ENCODE assay signal across 8 mouse cellular contexts in the genomic region with DNA sequence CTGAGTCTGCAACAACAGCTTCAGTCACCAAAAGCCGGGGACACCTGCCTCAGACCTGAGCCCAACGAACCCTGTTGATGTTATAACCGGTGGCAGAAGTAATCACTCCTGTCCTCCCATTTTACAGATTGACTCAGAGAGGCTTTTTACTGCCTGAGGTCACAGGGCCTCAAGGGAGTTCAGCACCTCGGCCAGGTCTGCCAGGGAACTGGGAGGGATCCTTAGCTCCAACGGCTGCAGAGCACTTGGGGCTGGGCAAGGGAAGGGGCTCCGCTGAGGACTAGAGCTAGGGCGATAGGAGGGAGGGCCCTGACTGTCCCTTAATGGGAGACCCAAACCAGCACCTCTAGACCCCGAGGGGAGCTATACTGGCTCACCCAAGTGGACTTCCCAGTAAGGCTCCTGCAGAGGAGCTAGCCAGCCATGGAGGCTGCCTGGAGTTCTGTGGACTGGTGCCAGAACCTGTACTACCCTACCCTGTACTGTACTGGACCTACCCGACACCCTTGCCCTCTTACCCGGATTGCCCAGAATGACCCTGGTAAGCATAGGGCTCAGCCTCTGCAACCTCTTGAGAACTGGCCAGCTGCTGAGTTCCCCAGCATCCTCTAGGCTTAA. TPM values are rescaled to one million over a fixed set of nuclear protein-coding genes. Genes with fewer than 3 reads are reported as not detected.
DNase-seq lines count a peak whose midpoint lies in the region; ATAC-seq and TF ChIP-seq lines count a peak whose summit lies in the region.

No protein-coding gene starts in this region.

- H3K36me3 ChIP-seq in spleen, adult 2 months (ENCODE audit: control insufficient read depth, insufficient read depth, low read length) = no peaks in the 10 kb centered on the region
- peaks cover 8% of the 10 kb centered on the region for H3K36me3 ChIP-seq in limb, embryonic 13.5 days

- TF ChIP-seq POLR2A in spleen, adult 2 months (IDR thresholded peaks at IDR 0.05; ENCODE audit: low read depth, low read length) = no peak

- ATAC-seq in limb, embryonic 13.5 days (ENCODE audit: low FRiP score, low read depth) = no peak; the same call in 1 of the 2 replicates

- peak; percentile 12 for DNase-seq in embryo, embryonic 10 days (ENCODE audit: low spot score)
- no peak for DNase-seq in embryo, embryonic 9.5 days (ENCODE audit: extremely low spot score)
- no peak for DNase-seq in spleen, adult 2 months (ENCODE audit: low read depth in 1 of 2, low spot score in 2 of 2)
- DNase-seq in spleen, postnatal 14 days (ENCODE audit: low spot score in 2 of 2) = no peak
- peak; percentile 33 for DNase-seq in testis, postnatal 14 days (ENCODE audit: low spot score)
- no peak for DNase-seq in frontal cortex, postnatal 14 days (ENCODE audit: low spot score in 2 of 2)
- DNase-seq in adrenal gland, adult (ENCODE audit: inconsistent age in 2 of 2, low spot score in 1 of 2) = no peak

- WGBS in spleen, adult 2 months = 74% methylated on average over 10 of the region's 10 CpGs
- WGBS in limb, embryonic 13.5 days = 34% methylated on average over 10 of the region's 10 CpGs

- H3K9me3 ChIP-seq in limb, embryonic 13.5 days = no peaks in the 10 kb centered on the region

- H3K27me3 ChIP-seq in spleen, adult 2 months (ENCODE audit: control insufficient read depth, insufficient read depth, low read length) = peaks cover 12% of the 10 kb centered on the region
- no peaks in the 10 kb centered on the region for H3K27me3 ChIP-seq in limb, embryonic 13.5 days

- no peak for TF ChIP-seq CTCF in spleen, adult 2 months (IDR thresholded peaks at IDR 0.05; ENCODE audit: extremely low read depth, insufficient read depth, insufficient read length, insufficient replicate concordance)

- peak overlapping the region; percentile 92 for H3K4me2 ChIP-seq in limb, embryonic 13.5 days (replicated peaks)

- H3K9ac ChIP-seq in limb, embryonic 13.5 days = peak overlapping the region; percentile 98

- no peak overlapping the region for H3K27ac ChIP-seq in spleen, adult 2 months (ENCODE audit: insufficient read depth, low read length)
- peak overlapping the region; percentile 92 for H3K27ac ChIP-seq in limb, embryonic 13.5 days

- H3K4me1 ChIP-seq in spleen, adult 2 months (ENCODE audit: control insufficient read depth, insufficient read depth, insufficient read length) = peaks cover 17% of the 10 kb centered on the region
- peaks cover 76% of the 10 kb centered on the region for H3K4me1 ChIP-seq in limb, embryonic 13.5 days

- H3K4me3 ChIP-seq in spleen, adult 2 months (ENCODE audit: extremely low read depth, insufficient read depth, insufficient read length) = peak overlapping the region; percentile 57; the same call in 1 of the 2 replicates
- peak overlapping the region; percentile 92 for H3K4me3 ChIP-seq in limb, embryonic 13.5 days

RNA-seq across cellular contexts. Expression of a gene that starts 1.4 kb away (rescaled TPM):
- 52.3 and 55.3 TPM in 2 replicates for polyA plus RNA-seq in spleen, adult 2 months (2012; rRNA removed)
- 59.3 and 63.4 TPM in 2 replicates for polyA plus RNA-seq in limb, embryonic 13.5 days (2015; fragmentation: Nextera tagmentation; extraction: Ambion mirVana)

RNA-seq across cellular contexts. Expression of a gene that starts 5.6 kb away (rescaled TPM):
- polyA plus RNA-seq in spleen, adult 2 months (2012; rRNA removed) = 10.4 and 11.1 TPM in 2 replicates
- 42.7 and 43.5 TPM in 2 replicates for polyA plus RNA-seq in limb, embryonic 13.5 days (2015; fragmentation: Nextera tagmentation; extraction: Ambion mirVana)

RNA-seq across cellular contexts. Expression of a gene that starts 15.5 kb away (rescaled TPM):
- 29.7 and 32.5 TPM in 2 replicates for polyA plus RNA-seq in spleen, adult 2 months (2012; rRNA removed)
- 58.7 and 66.4 TPM in 2 replicates for polyA plus RNA-seq in limb, embryonic 13.5 days (2015; fragmentation: Nextera tagmentation; extraction: Ambion mirVana)

RNA-seq across cellular contexts. Expression of a gene that starts 20.6 kb away (rescaled TPM):
- 27.6 and 36.0 TPM in 2 replicates for polyA plus RNA-seq in spleen, adult 2 months (2012; rRNA removed)
- 0.14 and 0.50 TPM in 2 replicates for polyA plus RNA-seq in limb, embryonic 13.5 days (2015; fragmentation: Nextera tagmentation; extraction: Ambion mirVana)

RNA-seq across cellular contexts. Expression of a gene that starts 46.8 kb away (rescaled TPM):
- 76.9 and 87.3 TPM in 2 replicates for polyA plus RNA-seq in spleen, adult 2 months (2012; rRNA removed)
- polyA plus RNA-seq in limb, embryonic 13.5 days (2015; fragmentation: Nextera tagmentation; extraction: Ambion mirVana) = 46.0 and 47.0 TPM in 2 replicates

Comparison
In these comparisons a context has a peak if more than half of its experiments do, and no peak if none do; other contexts are left out.
1. DNase-seq: peak in embryo, embryonic 10 days (single experiment) and testis, postnatal 14 days (single experiment); none in embryo, embryonic 9.5 days (single experiment), spleen, adult 2 months (0 of 2), spleen, postnatal 14 days (0 of 2), frontal cortex, postnatal 14 days (0 of 2) and adrenal gland, adult (0 of 2).